Mouse (Mus musculus) intestine, embryonic 14.5 days (tissue): ENCODE data around the gene A630001G21Rik. TPM values are rescaled to one million over a fixed set of nuclear protein-coding genes. Genes with fewer than 3 reads are reported as not detected.

ENCODE experiments used
- ATAC-seq: fragments of 200-750 bp; cut with Nextera tagmentation; replicated peaks from 2 replicates; pipeline ENCODE4 v1.8.0; 2017; ENCODE audit warnings: low read depth, moderate number of reproducible peaks, moderate TSS enrichment, moderate library complexity; ENCODE audit not compliant: low FRiP score, low TSS enrichment
- DNase-seq: peaks from one replicate; pipeline ENCODE4 v3.0.0-alpha.2; 2018; ENCODE audit warnings: low spot score
- H3K27ac ChIP-seq: fragments of 300-500 bp; sonication (generic); 2 replicates; pipeline ENCODE4 v1.5.1; 2014; ENCODE audit warnings: low read depth, mild to moderate bottlenecking, control low read depth
- H3K27me3 ChIP-seq: fragments of 300-500 bp; sonication (generic); replicated peaks from 2 replicates; pipeline ENCODE4 v1.6.1; 2014; ENCODE audit warnings: low read length, control low read depth; ENCODE audit not compliant: control insufficient read depth, insufficient read depth
- H3K36me3 ChIP-seq: fragments of 300-500 bp; sonication (generic); 2 replicates; pipeline ENCODE4 v1.6.1; 2014; ENCODE audit warnings: low read length, control low read depth; ENCODE audit not compliant: control insufficient read depth, insufficient read depth
- H3K4me1 ChIP-seq: fragments of 300-500 bp; sonication (generic); replicated peaks from 2 replicates; pipeline ENCODE4 v1.6.1; 2014; ENCODE audit warnings: low read length, control low read depth, mixed read lengths; ENCODE audit not compliant: control insufficient read depth, insufficient read depth
- H3K4me2 ChIP-seq: fragments of 300-500 bp; sonication (generic); 2 replicates; pipeline ENCODE4 v1.6.1; 2014; ENCODE audit warnings: low read length
- H3K4me3 ChIP-seq: fragments of 300-500 bp; sonication (generic); 2 replicates; pipeline ENCODE4 v1.5.1; 2014; ENCODE audit warnings: low read depth, low read length, control low read depth, mixed read lengths
- H3K9ac ChIP-seq: fragments of 300-500 bp; sonication (generic); 2 replicates; pipeline ENCODE4 v1.6.1; 2014; ENCODE audit warnings: mild to moderate bottlenecking, low read length
- H3K9me3 ChIP-seq: fragments of 300-500 bp; sonication (generic); 2 replicates; pipeline ENCODE4 v1.6.1; 2016; ENCODE audit warnings: low read length, control low read depth; ENCODE audit not compliant: control insufficient read depth
- WGBS: fragments of 180-500 bp; shearing (Covaris S2); extraction: QIAGEN DNeasy Blood & Tissue Kit; methylation state at CpG from one replicate; pipeline ENCODE4 v1.1.7; 2014; 5-methylcytosine and 5-hydroxymethylcytosine counted together
- polyA plus RNA-seq: library from polyadenylated mRNA; unstranded; fragments of >200 nt; fragmentation: Nextera tagmentation; extraction: Ambion mirVana; gene quantifications from 2 replicates; pipeline ENCODE4 v1.2.1, GENCODE M21; 2014

The A630001G21Rik gene
- polyA plus RNA-seq, 1 experiment from 2014 or later: 1.1 TPM

GRCm38 (mm10) chr1:85714501-85714900 is 63.9 kb downstream of the A630001G21Rik start:
- H3K4me1 ChIP-seq: no peaks in the 10 kb centered on the region
- no peak for ATAC-seq
- H3K9ac ChIP-seq: no peak overlapping the region
- H3K9me3 ChIP-seq: no peaks in the 10 kb centered on the region
- no peak overlapping the region for H3K27ac ChIP-seq
- H3K4me2 ChIP-seq: no peak overlapping the region
- no peaks in the 10 kb centered on the region for H3K27me3 ChIP-seq
- no peak for DNase-seq
- H3K4me3 ChIP-seq: no peak overlapping the region
- H3K36me3 ChIP-seq: no peaks in the 10 kb centered on the region

GRCm38 (mm10) chr1:85706754-85707153 is 71.7 kb downstream of the A630001G21Rik start:
- no peak for ATAC-seq
- Histone ChIP-seq H3K9me3 (no peaks in the 10 kb centered on the region), H3K9ac (no peak overlapping the region), H3K4me1 (no peaks in the 10 kb centered on the region), H3K27ac (no peak overlapping the region), H3K27me3 (no peaks in the 10 kb centered on the region), H3K4me2 (no peak overlapping the region), H3K4me3 (no peak overlapping the region), H3K36me3 (no peaks in the 10 kb centered on the region)
- 69% methylated on average over 2 of the region's 2 CpGs for WGBS
- DNase-seq: no peak

GRCm38 (mm10) chr1:85705552-85705951 is 72.9 kb downstream of the A630001G21Rik start:
- DNase-seq (no peak), ATAC-seq (no peak)
- Histone ChIP-seq H3K27ac (no peak overlapping the region), H3K9ac (no peak overlapping the region), H3K36me3 (no peaks in the 10 kb centered on the region), H3K27me3 (no peaks in the 10 kb centered on the region), H3K4me1 (no peaks in the 10 kb centered on the region), H3K4me2 (no peak overlapping the region), H3K4me3 (no peak overlapping the region), H3K9me3 (no peaks in the 10 kb centered on the region)
- WGBS: 96% methylated on average over 1 of the region's 1 CpGs

GRCm38 (mm10) chr1:85703245-85704186 is 74.9 kb downstream of the A630001G21Rik start:
- no peaks in the 10 kb centered on the region for H3K36me3 ChIP-seq
- H3K9ac ChIP-seq: peak overlapping the region; percentile 27; the same call in 1 of the 2 replicates
- H3K4me3 ChIP-seq: peak overlapping the region; percentile 36
- ATAC-seq (peak; percentile 97), DNase-seq (peak; percentile 84)
- whole genome bisulfite sequencing: 22% methylated on average over 22 of the region's 22 CpGs
- no peaks in the 10 kb centered on the region for H3K9me3 ChIP-seq
- H3K4me2 ChIP-seq: peak overlapping the region; percentile 58
- H3K4me1 ChIP-seq: no peaks in the 10 kb centered on the region
- no peaks in the 10 kb centered on the region for H3K27me3 ChIP-seq
- H3K27ac ChIP-seq: peak overlapping the region; percentile 61

- no peak overlapping the region for H3K9ac ChIP-seq
- no peak overlapping the region for H3K4me3 ChIP-seq
- H3K27me3 ChIP-seq: no peaks in the 10 kb centered on the region
- ATAC-seq (no peak), DNase-seq (no peak)
- H3K4me1 ChIP-seq: no peaks in the 10 kb centered on the region
- H3K4me2 ChIP-seq: no peak overlapping the region
- no peaks in the 10 kb centered on the region for H3K36me3 ChIP-seq
- WGBS: 76% methylated on average over 4 of the region's 4 CpGs
- no peaks in the 10 kb centered on the region for H3K9me3 ChIP-seq
- H3K27ac ChIP-seq: no peak overlapping the region
These were observed 75.9 kb downstream of the A630001G21Rik start for GRCm38 (mm10) chr1:85702531-85702930.

GRCm38 (mm10) chr1:85697721-85698493 is 80.5 kb downstream of the A630001G21Rik start:
- H3K4me3 ChIP-seq: no peak overlapping the region
- H3K36me3 ChIP-seq: no peaks in the 10 kb centered on the region
- H3K9ac ChIP-seq: no peak overlapping the region
- WGBS: 85% methylated on average over 4 of the region's 4 CpGs
- no peak overlapping the region for H3K4me2 ChIP-seq
- no peak for DNase-seq
- no peak for ATAC-seq
- H3K4me1 ChIP-seq: no peaks in the 10 kb centered on the region
- no peaks in the 10 kb centered on the region for H3K9me3 ChIP-seq
- H3K27ac ChIP-seq: no peak overlapping the region
- H3K27me3 ChIP-seq: no peaks in the 10 kb centered on the region

- Histone ChIP-seq H3K9ac (no peak overlapping the region), H3K36me3 (no peaks in the 10 kb centered on the region), H3K9me3 (no peaks in the 10 kb centered on the region), H3K4me2 (no peak overlapping the region), H3K4me1 (no peaks in the 10 kb centered on the region), H3K4me3 (no peak overlapping the region), H3K27me3 (no peaks in the 10 kb centered on the region), H3K27ac (no peak overlapping the region)
- ATAC-seq (no peak), DNase-seq (no peak)
- 60% methylated on average over 3 of the region's 3 CpGs for WGBS
These were observed 82.8 kb downstream of the A630001G21Rik start for GRCm38 (mm10) chr1:85695646-85696045.

- Histone ChIP-seq H3K4me2 (no peak overlapping the region), H3K27ac (no peak overlapping the region), H3K4me3 (no peak overlapping the region), H3K9ac (no peak overlapping the region), H3K27me3 (no peaks in the 10 kb centered on the region), H3K4me1 (no peaks in the 10 kb centered on the region), H3K36me3 (no peaks in the 10 kb centered on the region), H3K9me3 (no peaks in the 10 kb centered on the region)
- no peak for ATAC-seq
- WGBS: 71% methylated on average over 3 of the region's 3 CpGs
- no peak for DNase-seq
These were observed 85.2 kb downstream of the A630001G21Rik start for GRCm38 (mm10) chr1:85693280-85693679.
